Mouse (Mus musculus) heart, postnatal 0 days (tissue): ENCODE measurements around the gene Pou3f1. TPM values are rescaled to one million over a fixed set of nuclear protein-coding genes. Genes with fewer than 3 reads are reported as not detected.

Source experiments
- ATAC-seq: fragments of 200-750 bp; cut with Nextera tagmentation; 2 replicates; pipeline ENCODE4 v1.8.0; 2017; ENCODE audit warnings: low read depth, moderate number of reproducible peaks, moderate library complexity; ENCODE audit not compliant: insufficient read depth
- DNase-seq: peaks from one replicate; pipeline ENCODE4 v3.0.0-alpha.2; 2016; ENCODE audit warnings: low spot score
- H3K27ac ChIP-seq: fragments of 300-500 bp; sonication (generic); 2 replicates; pipeline ENCODE4 v1.5.1; 2014; ENCODE audit warnings: low read depth, mild to moderate bottlenecking
- H3K27me3 ChIP-seq: fragments of 300-500 bp; sonication (generic); 2 replicates; pipeline ENCODE4 v1.6.1; 2014; ENCODE audit warnings: low read length, mixed read lengths; ENCODE audit not compliant: control insufficient read depth, insufficient read depth
- H3K36me3 ChIP-seq: fragments of 300-500 bp; sonication (generic); replicated peaks from 2 replicates; pipeline ENCODE4 v1.6.1; 2014; ENCODE audit warnings: low read length, mixed read lengths; ENCODE audit not compliant: control insufficient read depth, insufficient read depth
- H3K4me1 ChIP-seq: fragments of 300-500 bp; sonication (generic); 2 replicates; pipeline ENCODE4 v1.6.1; 2014; ENCODE audit warnings: antibody characterized with exemption; ENCODE audit not compliant: control insufficient read depth, insufficient read depth
- H3K4me2 ChIP-seq: fragments of 300-500 bp; sonication (generic); 2 replicates; pipeline ENCODE4 v1.6.1; 2014; ENCODE audit warnings: low read depth, mild to moderate bottlenecking, low read length, moderate library complexity
- H3K4me3 ChIP-seq: fragments of 300-500 bp; sonication (generic); 2 replicates; pipeline ENCODE4 v1.5.1; 2014; ENCODE audit warnings: low read depth, low read length
- H3K9ac ChIP-seq: fragments of 300-500 bp; sonication (generic); replicated peaks from 2 replicates; pipeline ENCODE4 v1.6.1; 2014; ENCODE audit warnings: low read depth, low read length, mixed read lengths
- H3K9me3 ChIP-seq: fragments of 300-500 bp; sonication (generic); replicated peaks from 2 replicates; pipeline ENCODE4 v1.6.1; 2016; ENCODE audit warnings: low read length; ENCODE audit not compliant: control insufficient read depth
- CTCF ChIP-seq: IDR thresholded peaks from 2 replicates; pipeline ENCODE4 v1.5.1; 2016; ENCODE audit warnings: antibody characterized with exemption, control low read depth, low read depth
- EP300 ChIP-seq: IDR thresholded peaks from 2 replicates; pipeline ENCODE4 v1.6.1; 2016; ENCODE audit warnings: antibody characterized with exemption, low read depth
- WGBS: fragments of 180-500 bp; shearing (Covaris S2); extraction: QIAGEN DNeasy Blood & Tissue Kit; methylation state at CpG from one replicate; pipeline ENCODE4 v1.1.7; 2014; 5-methylcytosine and 5-hydroxymethylcytosine counted together
- polyA plus RNA-seq: library from polyadenylated mRNA; unstranded; fragments of >200 nt; fragmentation: Nextera tagmentation; extraction: Ambion mirVana; gene quantifications from 2 replicates; pipeline ENCODE4 v1.2.1, GENCODE M21; 2015
- total RNA-seq: library from RNA; depleted of rRNA; stranded (reverse); fragments of >200 nt; gene quantifications from 2 replicates; pipeline ENCODE4 v1.2.3, GENCODE M21; 2014; ENCODE audit warnings: low replicate concordance

Pou3f1 gene
- total and polyA plus RNA-seq, 2 experiments from 2014 or later, result 0.03 to 1.5 TPM

GRCm38 (mm10) chr4:124656854-124657650 lies 445 bp downstream of the Pou3f1 start:
- peak overlapping the region; percentile 99 for H3K4me2 ChIP-seq
- 1% methylated on average over 80 of the region's 92 CpGs for WGBS
- TF ChIP-seq CTCF, result no peak
- no peak for TF ChIP-seq EP300
- DNase-seq, result peak; percentile 68
- peaks cover 5% of the 10 kb centered on the region for H3K4me1 ChIP-seq
- H3K27me3 ChIP-seq, result peaks cover 81% of the 10 kb centered on the region
- H3K9me3 ChIP-seq, result no peaks in the 10 kb centered on the region
- peak overlapping the region; percentile 67 for H3K4me3 ChIP-seq
- no peak overlapping the region for H3K27ac ChIP-seq
- peak overlapping the region; percentile 41; the same call in 1 of the 2 replicates for H3K9ac ChIP-seq
- H3K36me3 ChIP-seq, result no peaks in the 10 kb centered on the region
- ATAC-seq, result peak; percentile 79

DNA sequence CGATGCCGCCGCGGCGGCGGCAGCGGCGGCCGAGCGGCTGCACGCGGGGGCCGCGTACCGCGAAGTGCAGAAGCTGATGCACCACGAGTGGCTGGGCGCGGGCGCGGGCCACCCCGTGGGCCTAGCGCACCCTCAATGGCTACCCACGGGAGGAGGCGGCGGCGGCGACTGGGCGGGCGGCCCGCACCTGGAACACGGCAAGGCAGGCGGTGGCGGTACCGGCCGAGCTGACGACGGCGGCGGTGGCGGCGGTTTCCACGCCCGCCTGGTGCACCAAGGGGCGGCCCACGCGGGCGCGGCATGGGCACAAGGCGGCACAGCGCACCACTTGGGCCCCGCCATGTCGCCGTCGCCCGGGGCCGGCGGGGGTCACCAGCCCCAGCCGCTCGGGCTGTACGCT lies 1.2 kb downstream of the Pou3f1 start:
- WGBS, result under 1% methylated on average over 31 of the region's 61 CpGs
- Histone ChIP-seq H3K4me1 (peaks cover 4% of the 10 kb centered on the region), H3K4me2 (peak overlapping the region; percentile 99), H3K27ac (no peak overlapping the region), H3K9ac (no peak overlapping the region), H3K9me3 (no peaks in the 10 kb centered on the region), H3K27me3 (peaks cover 88% of the 10 kb centered on the region), H3K36me3 (no peaks in the 10 kb centered on the region), H3K4me3 (peak overlapping the region; percentile 67)
- ATAC-seq (no peak), DNase-seq (no peak)
- no peak for TF ChIP-seq CTCF
- no peak for TF ChIP-seq EP300

- H3K9ac ChIP-seq, result no peak overlapping the region
- no peaks in the 10 kb centered on the region for H3K4me1 ChIP-seq
- no peaks in the 10 kb centered on the region for H3K36me3 ChIP-seq
- DNase-seq (no peak), ATAC-seq (no peak)
- peak overlapping the region; percentile 67 for H3K4me3 ChIP-seq
- peaks cover 95% of the 10 kb centered on the region for H3K27me3 ChIP-seq
- no peak overlapping the region for H3K27ac ChIP-seq
- H3K4me2 ChIP-seq, result peak overlapping the region; percentile 99
- no peaks in the 10 kb centered on the region for H3K9me3 ChIP-seq
- WGBS, result under 1% methylated on average over 38 of the region's 39 CpGs
- TF ChIP-seq CTCF (no peak), EP300 (no peak)
Observed at GRCm38 (mm10) chr4:124658412-124658851, 1.8 kb downstream of the Pou3f1 start.

- Histone ChIP-seq H3K4me3 (peak overlapping the region; percentile 67), H3K27ac (no peak overlapping the region), H3K9ac (no peak overlapping the region), H3K27me3 (peaks cover 98% of the 10 kb centered on the region), H3K4me2 (peak overlapping the region; percentile 49), H3K4me1 (no peaks in the 10 kb centered on the region), H3K36me3 (no peaks in the 10 kb centered on the region), H3K9me3 (no peaks in the 10 kb centered on the region)
- TF ChIP-seq CTCF, result no peak
- 3% methylated on average over 67 of the region's 68 CpGs for WGBS
- ATAC-seq, result no peak
- DNase-seq, result no peak
Observed at GRCm38 (mm10) chr4:124659251-124660217, 2.9 kb downstream of the Pou3f1 start.

DNA sequence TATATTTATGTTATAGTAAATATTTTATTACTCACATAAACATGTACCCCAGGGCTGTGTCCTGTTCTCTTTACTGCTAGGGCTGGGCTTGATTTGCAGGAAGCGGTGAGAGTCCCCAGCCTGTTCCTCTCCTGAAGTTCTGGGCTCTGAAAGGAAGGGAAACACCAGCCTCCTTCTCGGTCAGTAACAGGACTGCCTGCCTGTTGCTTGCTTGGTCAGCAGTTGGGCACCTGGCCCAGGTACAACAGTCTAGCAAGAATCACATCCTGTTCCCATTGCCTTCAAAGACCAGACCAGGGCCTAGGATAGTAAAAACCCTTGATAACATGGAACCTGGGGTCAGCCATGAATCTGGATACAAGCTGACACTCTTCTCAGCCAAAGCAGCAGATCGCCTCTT lies 4.0 kb downstream of the Pou3f1 start:
- 57% methylated on average over 3 of the region's 3 CpGs for WGBS
- Histone ChIP-seq H3K9me3 (no peaks in the 10 kb centered on the region), H3K4me3 (no peak overlapping the region), H3K9ac (no peak overlapping the region), H3K4me2 (no peak overlapping the region), H3K27me3 (peaks cover 96% of the 10 kb centered on the region), H3K27ac (no peak overlapping the region), H3K4me1 (no peaks in the 10 kb centered on the region), H3K36me3 (no peaks in the 10 kb centered on the region)
- ATAC-seq, result no peak
- TF ChIP-seq CTCF (no peak), EP300 (no peak)
- no peak for DNase-seq
